Mouse (Mus musculus) cerebellum, adult 11 months (tissue): ENCODE data around the gene Lemd1.
"Not testable (repeated sequence)": the region's sequence is repeated elsewhere in the genome, so short reads cannot be mapped to it uniquely, and the experiment has no call there.

Experiments used
- DNase-seq: peaks from one replicate; pipeline ENCODE4 v3.0.0; 2022

The Lemd1 gene

DNA sequence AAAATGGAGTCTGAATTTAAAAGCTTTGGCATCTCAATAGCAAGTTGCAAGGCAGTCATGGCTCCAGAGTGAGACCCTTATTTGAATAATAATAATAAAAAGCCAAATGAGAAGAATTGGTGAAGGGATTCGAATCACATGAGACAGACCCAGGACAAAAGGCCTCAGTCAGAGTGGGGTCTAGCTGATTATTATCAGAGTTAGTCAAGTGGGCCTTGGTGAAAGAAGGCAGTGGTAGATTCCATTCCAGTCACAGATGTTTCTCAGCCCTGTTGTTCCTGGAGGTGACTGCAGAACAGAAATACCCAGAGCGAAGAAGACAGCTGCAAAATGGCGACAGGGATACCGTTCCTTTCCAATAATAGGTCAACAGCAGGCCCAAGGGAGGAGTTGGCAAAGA, 72.4 kb downstream of the Lemd1 start:
- no peak for DNase-seq

DNA sequence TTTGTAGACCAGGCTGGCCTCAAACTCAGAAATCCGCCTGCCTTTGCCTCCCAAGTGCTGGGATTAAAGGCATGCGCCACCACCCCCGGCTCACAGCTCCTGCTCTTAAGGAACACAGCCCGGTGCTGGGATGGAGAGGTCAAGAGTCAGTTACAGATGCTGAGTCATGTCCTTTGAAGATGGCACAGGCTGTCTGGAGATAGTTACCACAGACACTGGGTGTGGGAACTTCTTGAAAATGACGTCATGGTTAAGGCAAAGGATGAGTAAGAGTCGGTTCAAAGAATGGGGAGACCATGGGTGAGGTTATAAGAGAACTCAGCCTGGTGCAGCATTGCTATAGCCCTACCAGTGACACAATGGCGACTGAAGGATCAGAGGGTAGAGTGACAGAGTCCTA, 73.3 kb downstream of the Lemd1 start:
- no peak for DNase-seq

DNA sequence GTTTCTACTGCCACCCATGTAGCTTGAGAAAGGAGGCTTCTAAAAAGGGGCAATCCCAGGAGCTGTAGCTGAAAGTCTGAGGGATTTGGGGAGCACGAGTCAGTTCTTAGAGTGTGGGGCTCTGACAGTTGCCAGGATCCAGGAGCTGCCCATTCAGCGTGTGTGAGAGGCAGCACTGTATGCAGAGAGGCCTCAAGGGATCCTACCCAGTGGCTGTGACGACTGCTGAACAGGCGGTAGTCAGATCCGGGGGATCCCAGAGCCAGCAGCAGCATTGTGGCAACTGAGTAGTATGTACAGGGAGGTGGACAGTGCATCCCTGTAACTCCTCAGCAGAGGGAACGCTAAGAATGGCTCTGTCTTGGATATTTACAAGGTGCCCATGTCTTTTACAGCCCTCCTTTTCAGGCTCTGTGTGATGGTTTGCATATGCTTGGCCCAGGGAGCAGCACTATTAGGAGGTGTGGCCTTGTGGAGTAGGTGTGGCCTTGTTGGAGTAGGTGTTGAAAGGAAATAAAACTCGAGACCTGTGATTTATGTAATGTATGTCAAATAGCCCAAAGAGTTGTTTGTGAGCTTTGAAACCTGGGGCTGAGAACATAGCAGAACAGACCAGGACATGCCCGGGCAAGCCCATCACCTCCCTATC, 74.1 kb downstream of the Lemd1 start:
- no peak for DNase-seq

DNA sequence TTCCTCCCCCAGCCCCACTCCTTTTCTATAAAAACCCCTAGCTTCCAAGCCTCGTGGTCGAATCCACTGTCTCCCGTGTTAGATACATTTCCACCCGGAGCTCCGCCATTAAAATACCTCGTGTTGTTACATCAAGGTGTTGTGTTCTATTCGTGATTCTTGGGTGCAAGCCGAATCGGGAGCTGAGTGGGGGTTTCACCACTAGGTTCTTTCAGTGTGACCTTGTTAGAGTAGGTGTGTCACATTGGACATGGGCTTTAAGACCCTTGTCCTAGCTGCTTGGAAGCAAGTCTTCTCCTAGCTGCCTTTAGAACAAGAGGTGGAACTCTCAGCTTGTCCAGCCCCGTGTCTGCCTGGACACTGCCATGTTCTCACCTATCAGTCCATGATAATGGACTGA, 74.7 kb downstream of the Lemd1 start:
- DNase-seq = no peak

DNA sequence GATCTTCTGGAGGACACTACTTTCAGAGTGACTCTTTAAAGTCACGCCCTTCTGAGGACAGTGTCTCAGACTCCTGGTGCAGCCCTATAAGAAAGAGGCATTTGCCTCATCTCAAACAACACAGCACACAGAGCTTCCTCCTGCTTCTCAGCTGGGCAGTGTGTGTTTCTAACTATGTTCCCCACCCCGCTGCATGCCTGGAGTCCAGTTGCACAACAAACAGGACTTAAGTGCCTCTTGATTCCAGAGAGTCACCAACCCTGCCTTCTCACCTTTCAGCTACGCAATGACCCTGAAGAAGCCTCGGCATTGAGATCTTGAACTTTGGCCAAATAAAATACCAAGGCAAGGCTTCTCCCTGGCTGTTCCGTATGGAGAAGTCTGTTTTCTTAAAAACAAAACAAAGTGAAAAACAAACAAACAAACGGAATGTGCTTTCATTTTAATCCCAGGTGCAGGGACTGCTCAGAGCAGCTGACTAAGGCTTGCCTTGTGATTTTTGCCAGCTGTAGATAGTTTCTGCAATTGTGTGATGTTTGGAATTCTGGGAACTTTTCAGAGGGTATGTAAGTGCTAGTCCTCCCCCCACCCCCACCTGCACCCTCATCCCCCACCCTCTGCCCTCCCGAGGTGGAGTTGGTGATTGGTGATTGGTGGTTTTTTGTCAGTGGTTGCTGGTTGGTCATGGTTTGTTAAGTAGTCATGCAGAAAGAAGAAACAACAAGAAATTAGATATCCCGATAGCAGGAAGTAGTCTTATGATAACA, 75.7 kb downstream of the Lemd1 start:
- DNase-seq = no peak

DNA sequence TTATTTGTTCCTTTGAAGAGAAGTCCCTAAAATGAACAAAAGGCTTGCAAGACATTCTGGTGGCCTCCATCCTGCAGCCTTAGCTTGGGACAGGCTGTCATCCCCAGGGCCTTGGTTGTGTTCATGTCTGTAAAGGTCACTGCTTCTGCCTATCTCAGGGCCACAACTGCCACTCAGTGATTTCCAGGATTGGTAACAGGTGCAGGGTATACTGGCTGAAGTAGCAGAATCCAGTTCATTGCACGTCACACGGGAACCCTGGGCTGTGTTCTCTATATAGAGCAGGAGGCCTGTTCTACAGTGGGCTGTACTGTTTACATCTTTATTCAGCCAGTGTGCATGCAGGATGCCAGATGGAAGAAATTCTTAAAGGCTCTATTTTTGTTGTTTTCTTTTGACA, 76.7 kb downstream of the Lemd1 start:
- no peak for DNase-seq

DNA sequence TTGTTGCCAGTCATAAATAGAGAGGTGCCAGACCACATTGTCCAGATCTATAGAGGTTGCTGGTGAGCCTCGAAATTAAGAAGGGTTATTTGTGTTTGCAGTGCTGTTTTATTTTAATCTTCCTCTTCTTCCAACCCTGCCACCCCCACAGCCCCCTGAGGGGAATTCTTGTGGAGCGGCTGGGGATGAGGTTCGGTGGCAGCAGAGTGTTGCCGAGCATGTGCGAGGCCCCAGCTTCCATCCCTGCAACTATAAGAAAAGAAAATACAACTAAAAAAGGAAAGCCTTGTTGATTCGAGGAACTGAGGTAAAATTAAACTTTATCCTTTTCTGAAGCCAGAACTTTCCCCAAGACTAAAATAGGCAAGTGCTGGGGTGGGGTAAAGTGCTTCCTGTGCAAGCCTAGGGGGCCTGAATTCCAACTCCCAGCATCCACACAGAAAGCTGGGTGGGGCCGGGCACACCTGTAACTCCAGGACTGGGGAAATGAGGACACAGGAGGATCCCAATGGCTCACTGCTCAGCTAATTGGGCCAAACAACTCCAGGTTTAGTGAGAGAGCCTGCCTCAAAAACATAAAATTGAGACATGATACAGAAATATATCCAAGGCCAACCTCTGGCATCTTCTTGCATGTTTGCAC, 77.3 kb downstream of the Lemd1 start:
- DNase-seq = no peak

DNA sequence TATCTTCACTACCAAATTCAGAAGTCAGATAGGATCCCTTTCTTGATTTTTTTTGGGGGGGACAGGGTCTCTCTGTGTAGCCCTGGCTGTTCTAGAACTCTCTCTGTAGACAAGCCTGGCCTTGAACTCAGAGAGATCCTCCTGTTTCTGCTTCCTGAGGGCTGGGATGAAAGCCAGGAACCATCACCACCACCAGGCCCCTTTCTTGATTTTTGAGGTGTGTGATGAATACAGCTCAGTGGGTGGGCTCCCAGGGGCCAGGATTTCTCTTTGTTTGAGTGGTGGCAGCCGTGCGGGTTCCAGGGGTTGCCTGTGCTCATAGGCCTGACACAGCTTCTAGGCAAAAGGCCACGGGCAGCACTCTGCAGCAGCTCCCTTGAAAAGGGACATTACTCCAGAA, 80.0 kb downstream of the Lemd1 start:
- DNase-seq = no peak

DNA sequence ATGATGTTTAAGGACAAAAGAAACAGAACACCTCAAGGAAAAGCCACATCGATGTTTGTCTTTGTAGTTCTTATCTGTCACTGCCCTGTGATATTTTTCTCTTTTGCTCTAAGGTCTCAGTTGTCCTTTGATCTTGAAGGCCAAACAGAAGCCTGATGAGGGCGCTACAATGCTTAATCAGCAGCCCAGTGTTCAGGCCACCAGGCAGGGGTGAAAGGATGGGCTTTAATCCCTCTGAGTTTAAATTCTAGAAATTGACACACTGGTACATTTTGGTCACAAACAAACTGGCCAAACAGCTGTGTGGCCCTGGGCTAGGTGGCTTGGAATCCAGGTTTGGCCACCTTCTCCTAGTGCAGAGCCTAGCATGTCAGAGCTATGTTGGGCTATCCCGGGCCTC, 85.5 kb downstream of the Lemd1 start:
- DNase-seq = no peak

DNA sequence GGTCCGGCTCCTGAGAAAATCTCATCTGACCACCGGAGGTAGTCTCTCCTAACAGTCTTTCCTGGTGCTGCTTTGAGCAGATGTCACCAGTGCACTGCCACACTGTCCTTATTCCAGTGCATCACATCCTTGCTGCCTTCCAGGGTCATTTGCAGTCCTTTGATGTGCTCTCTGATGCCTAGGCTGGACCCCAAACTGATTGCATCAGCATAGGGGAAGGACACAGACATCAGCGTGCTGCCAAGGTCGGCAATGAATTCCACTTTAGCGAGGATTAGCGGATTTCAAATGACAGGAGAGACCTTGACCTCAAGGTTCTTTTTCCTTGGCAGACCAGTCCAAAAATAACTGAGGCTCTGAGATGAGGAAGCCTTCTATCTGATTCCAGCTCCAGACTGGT, 85.9 kb downstream of the Lemd1 start:
- no peak for DNase-seq

DNA sequence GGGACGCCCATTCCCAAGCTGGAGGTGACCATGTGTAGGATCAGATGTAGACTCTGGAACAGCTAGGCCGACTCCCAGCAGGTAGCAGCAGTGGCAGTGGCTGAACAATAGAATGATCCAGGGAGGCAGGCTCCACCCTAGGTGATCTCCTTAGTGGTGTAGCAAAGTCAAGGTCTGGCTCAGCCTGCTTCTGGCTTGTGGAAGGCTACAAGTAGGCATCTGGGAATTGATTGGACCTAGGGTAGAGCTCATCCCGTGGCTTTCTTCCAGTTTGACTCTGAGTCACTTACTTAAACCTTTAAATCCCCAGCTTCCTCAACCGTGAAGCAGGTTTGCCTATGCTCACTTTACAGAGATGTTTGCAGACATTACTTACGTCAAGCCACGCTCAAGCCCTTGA, 89.4 kb downstream of the Lemd1 start:
- DNase-seq = not testable (repeated sequence)

DNA sequence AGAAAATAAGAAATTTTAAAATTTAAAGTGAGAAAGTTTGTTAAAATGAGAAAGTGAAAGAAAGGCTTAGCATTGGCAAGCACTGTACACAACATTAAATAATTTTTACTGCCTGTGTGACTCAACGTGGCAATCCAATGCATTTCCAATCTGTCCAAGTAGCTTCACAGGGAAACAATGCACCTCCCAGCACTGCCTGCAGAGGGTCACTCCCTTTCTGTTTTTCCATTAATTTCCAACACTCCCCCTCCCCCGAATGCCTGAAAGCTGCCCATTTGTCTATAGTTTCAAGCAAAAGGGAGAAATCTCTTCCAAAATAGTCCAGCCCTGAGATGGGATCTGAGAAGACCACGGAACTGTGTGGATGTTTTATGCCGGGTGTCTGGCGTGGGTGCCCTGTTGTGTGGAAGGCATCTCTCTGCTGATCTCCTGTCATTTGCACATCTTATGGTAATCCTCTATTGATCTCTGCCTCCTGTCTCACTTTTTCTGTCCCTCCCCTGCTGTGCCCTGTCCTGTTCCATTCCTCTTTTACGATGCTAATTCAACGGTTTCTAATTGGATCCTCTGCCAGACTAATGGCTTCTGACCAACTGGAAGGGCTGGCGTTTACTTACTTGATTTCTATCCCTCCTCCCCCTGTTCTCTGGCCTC, 90.4 kb downstream of the Lemd1 start:
- DNase-seq = no peak

DNA sequence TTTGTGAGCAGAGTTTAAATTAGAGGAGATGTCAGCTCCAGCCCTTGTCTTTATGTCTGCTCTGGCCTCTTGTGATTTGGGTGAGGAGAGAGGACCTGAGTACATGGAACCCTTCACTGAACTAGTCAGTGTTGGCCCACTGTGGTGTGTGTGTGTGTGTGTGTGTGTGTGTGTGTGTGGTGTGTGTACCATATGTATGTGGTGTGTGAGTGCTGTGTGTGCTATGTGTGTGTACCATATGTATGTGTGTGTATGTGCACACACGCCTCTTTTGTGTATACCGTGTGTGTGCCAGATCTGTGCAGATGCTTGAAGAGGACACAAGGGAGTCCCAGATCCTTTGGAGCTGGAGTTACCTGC, 90.9 kb downstream of the Lemd1 start:
- DNase-seq = no peak

DNA sequence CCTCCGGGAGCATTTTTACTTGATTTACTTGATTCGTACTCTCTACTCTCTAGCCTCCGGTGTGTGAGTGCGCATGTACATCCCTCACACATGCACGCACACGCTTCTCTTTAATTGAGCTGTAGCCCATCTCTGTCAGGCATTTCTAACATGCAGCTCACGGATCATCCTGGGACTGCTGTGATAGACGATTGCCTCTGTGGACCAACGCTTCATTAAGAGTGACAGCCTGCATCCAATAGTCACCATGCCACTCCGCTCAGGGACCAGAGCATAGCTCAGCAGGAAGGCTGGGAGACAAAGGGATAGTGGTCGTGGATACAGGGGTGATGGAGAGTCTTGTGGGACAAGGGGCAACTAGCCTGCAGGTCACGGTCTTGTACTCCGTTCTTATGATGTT, 91.8 kb downstream of the Lemd1 start:
- no peak for DNase-seq

DNA sequence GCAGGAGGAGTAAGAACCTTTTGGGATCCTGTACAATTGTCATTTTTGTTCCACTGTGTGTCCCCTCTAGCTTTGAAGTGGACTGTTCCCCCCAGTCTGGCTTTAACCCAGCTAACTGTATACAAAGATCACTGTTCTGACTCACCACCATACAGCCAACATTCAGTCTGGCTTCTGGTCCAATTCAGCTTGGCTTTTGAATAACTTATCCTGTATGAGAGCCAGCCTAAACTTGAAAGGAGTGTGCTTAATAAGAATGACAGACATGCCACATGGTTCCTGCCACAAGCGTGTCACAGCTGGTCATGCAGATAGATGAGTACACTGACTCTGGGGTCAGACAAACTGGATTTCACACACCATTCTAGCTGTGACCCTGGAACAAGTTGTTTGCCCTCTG, 95.5 kb downstream of the Lemd1 start:
- no peak for DNase-seq

DNA sequence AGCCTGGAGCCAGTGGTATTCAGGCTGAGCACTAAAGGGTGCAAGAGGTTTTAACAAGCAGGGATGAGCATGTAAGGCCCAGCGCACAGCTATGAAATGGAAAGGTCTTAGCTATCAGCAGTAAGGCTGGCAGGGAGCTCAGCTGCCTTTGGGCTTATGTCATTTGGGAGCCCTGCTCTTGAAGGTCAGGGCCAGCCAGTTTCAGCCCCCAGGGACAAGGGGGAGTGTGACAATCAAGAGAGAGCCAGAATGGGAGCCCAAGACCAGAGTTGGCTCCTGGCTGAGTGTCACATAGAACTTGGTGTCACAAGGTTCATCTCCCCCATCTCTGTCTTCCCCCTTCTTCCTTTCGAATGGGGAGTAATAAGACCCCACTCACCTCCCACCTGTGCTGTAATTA, 96.2 kb downstream of the Lemd1 start:
- no peak for DNase-seq

DNA sequence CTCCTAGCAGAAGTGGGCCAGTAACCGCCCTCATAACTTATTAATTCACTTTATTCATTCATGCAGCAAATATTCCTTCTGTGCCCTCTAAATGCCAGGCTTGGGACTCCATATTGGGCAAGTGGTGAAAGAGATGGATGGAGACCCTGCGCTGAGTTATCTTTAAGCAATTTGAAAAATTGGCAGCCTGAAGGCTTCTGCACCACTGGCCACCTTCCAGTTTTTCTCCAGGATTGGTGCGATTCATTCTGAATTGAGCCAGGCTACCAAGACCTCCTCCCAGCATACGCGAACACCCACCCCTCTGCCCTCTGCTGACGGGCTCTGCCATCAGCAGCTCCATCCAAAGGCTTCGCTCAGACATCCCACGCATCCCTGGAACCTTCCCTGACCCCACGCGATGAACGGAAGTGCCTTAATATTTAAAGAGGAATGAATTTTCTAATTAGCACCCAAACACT, 96.8 kb downstream of the Lemd1 start:
- DNase-seq = no peak

DNA sequence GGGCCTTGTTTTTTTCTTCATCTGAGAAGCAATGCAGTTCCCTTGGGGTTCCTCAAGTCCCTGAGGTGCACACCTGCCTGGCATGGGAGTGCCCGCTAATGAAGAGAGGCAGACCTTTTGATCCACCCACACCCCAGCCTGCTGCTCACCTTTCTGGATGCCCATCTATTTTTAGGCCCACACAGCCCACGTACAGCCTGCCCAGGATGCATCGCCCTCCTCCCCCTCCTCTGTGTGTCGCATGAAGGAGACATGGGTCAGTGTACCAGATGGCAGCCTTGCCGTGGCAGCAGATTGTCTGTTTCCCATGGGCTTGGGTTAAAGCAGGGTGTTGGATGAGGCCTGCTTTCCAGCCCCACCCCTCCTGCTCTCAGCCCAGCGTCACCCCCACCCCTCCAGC, 98.7 kb downstream of the Lemd1 start:
- peak; percentile 36 for DNase-seq

DNA sequence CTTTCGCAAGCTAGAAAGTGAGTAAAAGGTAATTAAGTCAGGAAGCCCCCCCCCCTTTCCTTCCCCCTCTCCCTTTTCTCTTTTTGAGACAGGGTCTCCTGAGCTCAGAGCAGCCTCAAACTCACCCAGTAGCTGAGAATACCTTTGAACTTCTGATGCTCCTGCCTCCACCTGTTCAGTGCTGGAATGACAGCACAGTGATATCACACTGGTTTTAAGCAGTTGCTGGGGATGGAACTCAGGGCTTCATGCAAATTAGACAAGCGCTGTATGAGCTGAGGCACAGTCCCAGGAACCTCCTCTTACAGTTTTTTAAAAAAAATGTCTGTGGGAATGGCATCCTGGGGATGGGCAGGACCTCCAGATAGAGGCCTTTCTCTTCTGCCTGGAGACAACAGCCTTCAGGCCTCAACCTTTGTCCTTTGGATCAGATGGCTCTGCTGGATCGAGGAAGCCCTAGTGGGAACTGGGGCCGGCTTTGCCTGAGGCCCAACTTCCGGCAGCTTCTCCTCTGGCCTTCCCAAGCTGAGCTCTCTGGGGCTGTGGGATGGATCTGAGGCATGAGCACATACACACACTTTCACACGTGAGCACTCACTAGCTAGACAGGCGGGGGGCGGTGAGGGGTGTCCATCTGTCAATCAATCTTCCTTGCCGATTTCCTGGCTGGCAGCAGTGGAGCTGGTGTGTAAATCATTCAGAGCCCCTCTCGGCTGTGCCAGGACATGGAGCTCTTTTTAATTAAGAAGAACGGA, 99.9 kb downstream of the Lemd1 start:
- no peak for DNase-seq

DNA sequence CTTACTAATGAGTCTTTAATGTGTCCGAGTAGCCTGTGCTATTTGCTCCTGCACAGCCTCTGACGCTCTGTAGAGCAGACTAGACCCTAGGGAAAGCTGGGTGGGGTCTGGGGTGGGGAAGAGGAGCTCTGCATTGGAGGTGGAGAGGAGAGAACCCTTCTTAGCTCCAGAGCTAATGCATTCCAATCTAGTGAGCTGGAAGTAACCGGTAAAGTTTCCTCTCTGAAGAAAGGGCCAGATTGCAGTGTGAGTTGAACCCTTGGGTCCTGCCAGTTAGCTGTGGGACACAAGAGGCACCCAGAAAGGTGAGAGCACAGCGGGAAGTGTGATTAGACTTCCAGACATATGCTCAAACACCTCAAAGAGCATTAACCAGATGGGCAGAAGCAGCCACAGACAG, 100.5 kb downstream of the Lemd1 start:
- no peak for DNase-seq

DNA sequence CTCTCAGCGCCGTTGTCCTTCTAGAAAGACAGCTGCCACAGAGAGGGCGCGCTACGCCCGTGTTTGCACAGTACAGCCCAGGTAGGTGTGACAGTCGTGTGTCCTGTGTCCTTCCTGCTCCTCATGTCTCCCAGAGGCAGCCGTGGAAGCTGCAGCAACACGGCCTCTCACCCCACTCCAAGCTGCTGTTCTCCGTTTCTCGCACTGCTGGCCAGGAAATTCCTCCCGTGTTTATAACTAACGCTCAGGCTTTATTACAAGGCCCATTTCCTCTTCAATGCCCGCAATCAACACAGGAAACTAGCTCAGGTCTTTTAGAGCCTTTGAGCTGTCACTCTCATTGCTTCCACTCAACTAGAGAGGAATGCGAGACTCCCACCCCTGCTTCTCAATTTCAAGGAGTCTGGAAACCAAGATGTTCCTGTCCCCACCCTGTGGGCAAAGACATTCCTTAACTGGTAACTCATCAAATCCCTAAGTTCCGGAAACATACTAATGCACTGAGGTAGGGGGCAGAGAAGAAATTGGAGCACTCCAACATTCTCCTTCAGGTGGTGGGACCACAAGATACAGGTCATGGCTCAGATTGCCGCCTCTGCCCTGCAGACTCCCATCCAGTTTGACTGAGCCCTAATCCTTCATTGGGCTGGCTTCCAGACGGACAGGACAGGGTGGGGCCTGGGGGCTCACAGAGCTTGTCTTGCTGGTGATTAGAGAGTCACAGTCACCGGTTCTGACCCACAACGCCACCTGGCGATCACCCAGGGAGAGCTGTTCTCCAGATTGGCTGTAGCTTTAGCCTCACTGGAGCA, 101.3 kb downstream of the Lemd1 start:
- no peak for DNase-seq

DNA sequence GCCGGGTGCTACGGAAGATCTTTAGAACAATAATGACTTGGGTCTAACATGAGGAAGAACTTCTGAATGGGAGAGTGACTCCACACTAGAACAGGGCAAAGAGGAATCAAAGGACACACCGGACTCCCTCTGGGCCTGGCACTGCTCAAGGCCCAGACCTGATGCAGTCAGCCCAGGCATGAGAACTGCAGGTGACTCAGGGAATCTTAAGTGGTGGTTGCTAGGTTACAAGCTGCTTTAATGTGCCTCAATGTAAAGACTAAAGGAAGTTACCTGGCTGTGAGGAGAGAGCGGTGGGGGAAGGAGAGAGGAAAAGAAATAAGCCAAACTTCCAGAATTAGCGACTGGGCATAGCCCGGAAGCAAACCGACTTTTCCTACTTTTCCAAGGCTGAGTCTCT, 104.3 kb downstream of the Lemd1 start:
- no peak for DNase-seq
